Mouse (Mus musculus) hindbrain, embryonic 14.5 days (tissue): Measurements from ENCODE around the gene Vwf. TPM values are rescaled to one million over a fixed set of nuclear protein-coding genes. Genes with fewer than 3 reads are reported as not detected.

Experiments used
- ATAC-seq: fragments of 200-750 bp; cut with Nextera tagmentation; 2 replicates; pipeline ENCODE4 v1.8.0; 2017; ENCODE audit warnings: moderate number of reproducible peaks, mild to moderate bottlenecking, moderate TSS enrichment, moderate library complexity; ENCODE audit not compliant: low FRiP score
- DNase-seq: peaks from one replicate; pipeline ENCODE4 v3.0.0-alpha.2; 2015; ENCODE audit warnings: low spot score
- H3K27ac ChIP-seq: fragments of 300-500 bp; sonication (generic); 2 replicates; pipeline ENCODE4 v1.5.1; 2014; ENCODE audit warnings: mild to moderate bottlenecking, moderate library complexity
- H3K27me3 ChIP-seq: fragments of 300-500 bp; sonication (generic); 2 replicates; pipeline ENCODE4 v1.6.1; 2014; ENCODE audit warnings: mild to moderate bottlenecking, low read length, mixed read lengths; ENCODE audit not compliant: control insufficient read depth, insufficient read depth
- H3K36me3 ChIP-seq: fragments of 300-500 bp; sonication (generic); replicated peaks from 2 replicates; pipeline ENCODE4 v1.6.1; 2014; ENCODE audit not compliant: control insufficient read depth, insufficient read depth
- H3K4me1 ChIP-seq: fragments of 300-500 bp; sonication (generic); replicated peaks from 2 replicates; pipeline ENCODE4 v1.6.1; 2014; ENCODE audit warnings: antibody characterized with exemption, low read length, mixed read lengths; ENCODE audit not compliant: control insufficient read depth, insufficient read depth
- H3K4me2 ChIP-seq: fragments of 300-500 bp; sonication (generic); replicated peaks from 2 replicates; pipeline ENCODE4 v1.6.1; 2014; ENCODE audit warnings: mild to moderate bottlenecking, moderate library complexity
- H3K4me3 ChIP-seq: fragments of 300-500 bp; sonication (generic); replicated peaks from 2 replicates; pipeline ENCODE4 v1.5.1; 2014; ENCODE audit warnings: mild to moderate bottlenecking, low read length
- H3K9ac ChIP-seq: fragments of 300-500 bp; sonication (generic); 2 replicates; pipeline ENCODE4 v1.6.1; 2014
- H3K9me3 ChIP-seq: fragments of 300-500 bp; sonication (generic); 2 replicates; pipeline ENCODE4 v1.6.1; 2016; ENCODE audit warnings: low read length; ENCODE audit not compliant: control insufficient read depth
- WGBS: fragments of 180-500 bp; shearing (Covaris S2); extraction: QIAGEN DNeasy Blood & Tissue Kit; methylation state at CpG from one replicate; pipeline ENCODE4 v1.1.7; 2014; 5-methylcytosine and 5-hydroxymethylcytosine counted together
- polyA plus RNA-seq: library from polyadenylated mRNA; unstranded; fragments of >200 nt; fragmentation: Nextera tagmentation; extraction: Ambion mirVana; gene quantifications from 2 replicates; pipeline ENCODE4 v1.2.1, GENCODE M21; 2014

Gene Vwf
- polyA plus RNA-seq, 1 experiment from 2014 or later = 14.2 TPM

DNA sequence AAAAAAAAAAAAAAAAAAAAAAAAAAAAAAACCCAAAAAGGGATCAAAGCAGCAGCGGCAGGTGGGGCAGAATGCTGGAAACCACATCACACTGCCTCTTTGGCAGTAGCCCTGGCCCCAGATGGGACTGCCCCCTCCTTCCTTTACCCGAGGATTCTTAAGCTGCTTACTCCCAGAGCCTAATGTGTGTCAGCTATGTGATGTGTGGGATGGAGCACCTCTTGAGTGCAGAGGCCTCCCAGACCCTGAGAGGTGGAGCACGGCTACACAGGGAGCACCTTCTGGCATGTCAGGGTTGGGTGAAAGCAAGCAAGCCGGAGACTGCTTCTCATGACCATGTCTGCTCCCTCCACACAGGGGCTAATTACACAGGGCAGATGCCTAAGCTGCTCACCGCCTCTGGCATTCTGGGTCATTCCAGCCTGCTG lies 180.9 kb downstream of the Vwf start:
- Histone ChIP-seq H3K27me3 (no peaks in the 10 kb centered on the region), H3K9ac (no peak overlapping the region), H3K27ac (no peak overlapping the region), H3K4me2 (no peak overlapping the region), H3K36me3 (no peaks in the 10 kb centered on the region), H3K4me3 (no peak overlapping the region), H3K4me1 (no peaks in the 10 kb centered on the region), H3K9me3 (no peaks in the 10 kb centered on the region)
- 70% methylated on average over 5 of the region's 5 CpGs for WGBS
- peak; percentile 24; the same call in 1 of the 2 replicates for ATAC-seq
- DNase-seq = no peak

- no peaks in the 10 kb centered on the region for H3K36me3 ChIP-seq
- H3K4me3 ChIP-seq = no peak overlapping the region
- no peaks in the 10 kb centered on the region for H3K4me1 ChIP-seq
- no peaks in the 10 kb centered on the region for H3K9me3 ChIP-seq
- ATAC-seq = no peak
- H3K4me2 ChIP-seq = no peak overlapping the region
- no peak overlapping the region for H3K27ac ChIP-seq
- 87% methylated on average over 6 of the region's 6 CpGs for WGBS
- H3K9ac ChIP-seq = no peak overlapping the region
- no peak for DNase-seq
- H3K27me3 ChIP-seq = no peaks in the 10 kb centered on the region
Measured at GRCm38 (mm10) chr6:125729471-125729870, 182.9 kb downstream of the Vwf start.

DNA sequence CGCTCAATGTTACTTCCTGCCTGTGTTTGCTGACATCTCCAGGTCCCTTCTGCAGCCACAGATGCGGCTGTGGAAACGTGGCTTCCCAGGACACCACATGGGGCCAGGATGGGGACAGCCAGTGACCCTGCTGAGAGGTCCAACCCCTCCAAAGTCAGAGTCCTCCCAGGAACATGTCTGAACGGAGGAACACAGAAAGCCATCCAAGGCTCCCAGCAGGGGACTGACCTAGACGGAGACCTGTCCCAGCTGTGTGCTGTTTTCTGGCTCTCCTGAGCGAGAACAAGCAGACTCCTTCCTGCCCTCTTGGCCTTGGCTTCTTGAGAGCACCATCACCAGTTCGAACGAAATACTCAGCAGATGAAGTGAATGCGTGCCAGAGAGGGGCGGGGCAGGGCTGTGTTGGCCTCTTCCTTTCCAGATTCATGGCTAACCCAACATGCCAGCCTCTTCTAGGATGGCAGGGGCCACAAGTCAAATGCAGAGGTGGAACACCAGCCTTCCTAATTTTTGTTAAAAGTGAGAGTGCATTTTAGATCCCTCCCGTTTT lies 183.5 kb downstream of the Vwf start:
- H3K36me3 ChIP-seq = no peaks in the 10 kb centered on the region
- no peak for ATAC-seq
- 69% methylated on average over 11 of the region's 11 CpGs for WGBS

More for the DNA sequence above, 183.5 kb downstream of the Vwf start:
- H3K4me2 ChIP-seq = no peak overlapping the region
- no peak overlapping the region for H3K4me3 ChIP-seq
- no peak overlapping the region for H3K27ac ChIP-seq
- no peaks in the 10 kb centered on the region for H3K4me1 ChIP-seq
- no peak for DNase-seq
- no peak overlapping the region for H3K9ac ChIP-seq
- no peaks in the 10 kb centered on the region for H3K9me3 ChIP-seq
- H3K27me3 ChIP-seq = no peaks in the 10 kb centered on the region

Other genes with a start within 250 kb of the Vwf start
- gene Ltbr, start 232.9 kb upstream of the Vwf start, polyA plus RNA-seq = 14.8 and 14.9 TPM in 2 replicates
- 0.50 and 0.53 TPM in 2 replicates for gene Scnn1a, start 226.1 kb upstream of the Vwf start, polyA plus RNA-seq
- 15.4 and 16.6 TPM in 2 replicates for gene Tnfrsf1a, start 197.4 kb upstream of the Vwf start, polyA plus RNA-seq
- 0.10 and 0.23 TPM in 2 replicates for gene Plekhg6, start 166.0 kb upstream of the Vwf start, polyA plus RNA-seq
- 93.6 and 110 TPM in 2 replicates for gene Cd9, start 52.0 kb upstream of the Vwf start, polyA plus RNA-seq
- gene Ano2, start 143.6 kb downstream of the Vwf start, polyA plus RNA-seq = 0.70 and 0.99 TPM in 2 replicates